Mouse (Mus musculus): ENCODE measurements around the gene Tmem219.

DNA sequence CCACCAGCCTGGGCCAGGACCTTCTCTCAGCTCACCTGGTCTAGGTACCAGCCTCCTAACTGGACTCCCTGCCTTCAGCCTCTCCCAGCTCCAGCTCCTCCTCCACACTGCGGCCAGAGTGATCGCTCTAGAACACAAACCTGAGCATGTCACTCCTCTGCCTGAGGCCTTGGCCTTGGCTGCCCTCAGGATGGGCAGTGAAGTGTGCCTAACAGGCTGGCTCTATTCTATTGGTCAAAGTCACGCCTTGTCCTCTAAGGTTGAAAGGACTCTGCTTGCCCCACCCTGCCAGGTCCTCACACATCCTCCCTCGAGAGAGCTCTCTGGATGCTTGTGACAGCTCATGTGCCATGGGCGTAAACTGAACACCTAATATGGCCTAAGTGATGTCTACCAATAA is 69.3 kb downstream of the Tmem219 start:
- no peak for TF ChIP-seq CTCF (IDR thresholded peaks at IDR 0.05; ENCODE audit: low read depth)
- no peak for TF ChIP-seq EP300 (optimal IDR thresholded peaks at IDR 0.05)

Measured in stomach, postnatal 0 days (tissue).